Mouse (Mus musculus): ENCODE results near the gene Ccn2. TPM values are rescaled to one million over a fixed set of nuclear protein-coding genes. Genes with fewer than 3 reads are reported as not detected.

Gene Ccn2
- total RNA-seq, 4 experiments from 2014 or later, result 9.8 to 18.3 (median 10.7) TPM

DNA sequence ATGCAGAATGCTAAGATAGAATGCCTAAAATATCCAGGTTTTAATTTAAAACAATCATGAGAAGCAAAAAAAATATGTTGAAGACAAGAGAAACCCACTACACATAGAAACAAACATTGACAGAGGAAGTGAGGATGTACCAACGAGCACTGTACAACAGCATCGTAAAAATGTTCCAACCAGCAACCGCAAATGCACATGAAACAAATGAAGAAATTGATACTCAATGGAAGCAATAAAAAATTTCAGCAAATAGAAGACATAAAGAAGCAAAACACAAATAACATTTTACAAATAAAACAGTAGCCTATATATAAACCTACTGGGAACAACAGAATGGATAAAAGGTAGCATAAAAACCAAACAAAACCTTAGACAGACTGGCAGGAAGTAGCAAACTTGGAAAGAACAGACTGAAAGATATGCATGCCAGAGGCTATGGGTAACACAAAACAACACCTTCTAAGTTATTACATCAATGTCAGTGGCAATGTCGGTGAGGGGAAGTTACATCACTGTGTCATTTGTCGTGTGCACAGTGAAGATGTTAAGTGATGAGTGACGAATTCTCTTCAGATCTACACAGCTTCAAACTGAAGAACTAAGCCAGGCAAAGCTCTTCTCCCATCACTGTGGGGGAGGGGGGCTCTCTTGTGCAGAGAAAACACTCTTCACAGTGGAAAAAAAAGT, 45.1 kb downstream of the Ccn2 start:
- no peak for DNase-seq (ENCODE audit: low spot score in 2 of 2)

DNA sequence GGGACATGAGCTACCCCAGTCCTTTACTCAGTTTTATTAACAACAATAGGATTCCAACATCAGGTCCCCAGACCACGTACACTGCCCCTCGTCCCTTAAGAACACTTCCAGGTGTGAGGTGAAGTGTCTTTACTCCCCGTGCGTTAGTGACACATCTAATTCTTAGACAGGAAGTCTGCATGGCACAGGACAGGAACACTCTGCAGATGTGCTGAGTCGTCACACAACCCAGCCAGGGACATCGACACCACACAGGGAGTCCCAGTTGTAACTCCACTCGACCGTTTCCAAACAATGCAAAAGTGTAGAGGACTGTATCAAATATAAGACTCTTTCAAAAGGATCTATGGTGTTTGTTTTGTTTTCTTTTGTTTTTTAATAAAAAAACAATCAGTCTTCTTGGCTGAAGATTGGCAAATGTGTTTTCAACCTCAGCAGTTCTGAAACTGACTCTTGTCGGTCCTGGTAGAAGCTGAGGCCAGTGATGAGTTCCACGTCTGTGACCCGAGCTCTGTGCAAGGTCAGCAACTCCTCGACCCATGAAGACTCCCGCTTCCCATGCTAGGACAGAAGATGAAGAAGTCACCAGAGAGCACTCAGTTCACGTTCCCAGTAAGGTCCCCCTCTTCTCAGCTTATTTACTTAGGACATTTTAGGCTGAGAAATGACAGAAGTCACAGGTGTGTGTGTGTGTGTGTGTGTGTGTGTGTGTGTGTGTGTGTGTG, 46.3 kb downstream of the Ccn2 start:
- DNase-seq (ENCODE audit: low spot score in 2 of 2), result no peak

DNA sequence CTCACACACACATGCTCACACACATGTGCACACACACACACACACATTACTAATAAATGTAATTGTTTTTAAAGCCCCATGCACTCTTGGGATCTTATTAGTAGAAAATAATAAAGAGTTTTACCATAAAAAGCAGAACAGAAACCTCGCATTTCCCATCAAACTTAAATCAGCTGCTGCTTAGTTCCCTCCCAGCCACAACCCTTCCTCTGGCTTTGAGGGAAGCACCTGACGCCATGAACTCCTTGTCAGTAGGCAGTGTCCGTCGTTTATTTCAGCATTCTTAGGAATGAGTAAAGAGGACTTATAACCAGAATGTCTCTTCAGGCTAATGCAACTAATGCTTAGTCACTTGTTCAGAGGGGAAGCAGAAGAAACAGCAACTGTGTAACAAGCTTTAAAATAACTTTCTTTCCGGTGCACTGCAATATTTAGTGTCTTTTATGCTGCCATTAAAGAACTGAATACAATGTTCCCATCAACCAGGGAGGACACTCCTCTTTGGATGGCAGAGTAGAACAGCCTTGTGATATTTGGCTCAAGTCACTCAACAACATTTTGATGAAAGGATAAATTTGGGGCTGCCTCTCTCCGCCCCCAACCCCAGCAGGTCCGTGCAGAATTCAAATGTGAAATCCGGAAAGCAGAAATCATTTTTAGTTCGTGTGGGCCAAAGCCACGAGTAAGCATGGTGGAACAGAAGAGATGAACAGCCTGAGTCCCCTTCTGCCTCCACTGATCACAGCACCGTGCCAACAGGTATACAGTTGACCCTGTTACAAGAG, 47.7 kb downstream of the Ccn2 start:
- DNase-seq (ENCODE audit: low spot score in 2 of 2), result peak; percentile 23 to 40

DNA sequence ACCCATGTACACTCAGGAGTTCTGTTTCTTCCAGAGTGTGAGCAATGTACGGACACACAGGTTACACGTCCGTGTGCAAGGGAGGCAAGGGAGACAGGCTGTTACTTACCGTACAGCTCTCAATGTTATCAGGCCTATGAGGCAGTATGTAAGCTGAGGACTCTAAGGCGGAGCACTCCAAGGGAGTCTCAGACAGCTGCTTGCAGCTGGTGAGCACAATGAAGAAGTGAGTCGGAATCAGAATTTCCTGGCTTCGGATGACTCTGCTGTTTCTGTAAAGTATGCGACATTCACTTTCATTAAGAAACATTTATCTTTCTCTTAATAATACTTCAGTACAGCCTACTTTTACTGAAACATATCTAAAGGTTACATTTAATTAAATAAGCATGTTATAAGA, 49.9 kb downstream of the Ccn2 start:
- DNase-seq (ENCODE audit: low spot score in 2 of 2), result no peak

Other genes with a start within 250 kb of the Ccn2 start
- gene Enpp1, start 116.7 kb downstream of the Ccn2 start, total RNA-seq (2022), result 1 to 10 TPM; 3.7 to 5.7 (median 4.4) TPM
- gene Enpp3, start 247.4 kb downstream of the Ccn2 start, total RNA-seq (2022), result under 1 TPM; 0.51 to 0.89 (median 0.78) TPM